Mouse (Mus musculus): ENCODE measurements at regions not wholly inside any gene's neighbourhood (a gene's known extent, or its start where the extent isn't known, plus 50 kb on each side); places are given as distances from the start of the nearest gene placed in this dataset.
"Not testable (repeated sequence)": the region's sequence is repeated elsewhere in the genome, so short reads cannot be mapped to it uniquely, and the experiment has no call there.

- H3K4me3 ChIP-seq, result no peak overlapping the region
- intact Hi-C loops (cut with DNase I), result no loop called here
- no peak overlapping the region for H3K27ac ChIP-seq
- DNase-seq, result no peak
- no peak for TF ChIP-seq CTCF (IDR thresholded peaks at IDR 0.05)
Observed at GRCm38 (mm10) chr1:185957557-185957956, 159.6 kb downstream of the Lyplal1 start.

GRCm38 (mm10) chr1:185958276-185958675 lies 158.8 kb downstream of the Lyplal1 start:
- Histone ChIP-seq H3K4me3 (no peak overlapping the region), H3K27ac (no peak overlapping the region)
- no peak for DNase-seq
- no peak for TF ChIP-seq CTCF (IDR thresholded peaks at IDR 0.05)
- intact Hi-C loops (cut with DNase I), result no loop called here

GRCm38 (mm10) chr1:185962606-185963005 lies 154.5 kb downstream of the Lyplal1 start:
- Histone ChIP-seq H3K4me3 (no peak overlapping the region), H3K27ac (no peak overlapping the region)
- intact Hi-C loops (cut with DNase I), result no loop called here
- TF ChIP-seq CTCF (IDR thresholded peaks at IDR 0.05), result no peak
- DNase-seq, result no peak

GRCm38 (mm10) chr1:185963773-185964172 lies 153.3 kb downstream of the Lyplal1 start:
- TF ChIP-seq CTCF (IDR thresholded peaks at IDR 0.05), result no peak
- H3K27ac ChIP-seq, result no peak overlapping the region
- intact Hi-C loops (cut with DNase I), result no loop called here
- DNase-seq, result no peak
- no peak overlapping the region for H3K4me3 ChIP-seq

- intact Hi-C loops (cut with DNase I), result no loop called here
- H3K27ac ChIP-seq, result no peak overlapping the region
- no peak overlapping the region for H3K4me3 ChIP-seq
- no peak for DNase-seq
- no peak for TF ChIP-seq CTCF (IDR thresholded peaks at IDR 0.05)
Observed at GRCm38 (mm10) chr1:185964426-185964825, 152.7 kb downstream of the Lyplal1 start.

- intact Hi-C loops (cut with DNase I), result no loop called here
- Histone ChIP-seq H3K4me3 (no peak overlapping the region), H3K27ac (no peak overlapping the region)
- TF ChIP-seq CTCF (IDR thresholded peaks at IDR 0.05), result no peak
- DNase-seq, result no peak
Observed at GRCm38 (mm10) chr1:185967227-185967626, 149.9 kb downstream of the Lyplal1 start.

GRCm38 (mm10) chr1:185967816-185968215 lies 149.3 kb downstream of the Lyplal1 start:
- Histone ChIP-seq H3K27ac (no peak overlapping the region), H3K4me3 (no peak overlapping the region)
- TF ChIP-seq CTCF (IDR thresholded peaks at IDR 0.05), result no peak
- intact Hi-C loops (cut with DNase I), result no loop called here
- DNase-seq, result no peak

GRCm38 (mm10) chr1:185968642-185969041 lies 148.5 kb downstream of the Lyplal1 start:
- TF ChIP-seq CTCF (IDR thresholded peaks at IDR 0.05), result no peak
- intact Hi-C loops (cut with DNase I), result no loop called here
- peak overlapping the region; percentile 48; the same call in 1 of the 2 replicates for H3K27ac ChIP-seq
- no peak overlapping the region for H3K4me3 ChIP-seq
- DNase-seq, result no peak

- peak; percentile 79 for DNase-seq
Observed at GRCm38 (mm10) chr1:185969231-185969630, 147.9 kb downstream of the Lyplal1 start.

GRCm38 (mm10) chr1:185977075-185977474 lies 140.0 kb downstream of the Lyplal1 start:
- intact Hi-C loops (cut with DNase I), result no loop called here
- no peak for TF ChIP-seq CTCF (IDR thresholded peaks at IDR 0.05)
- Histone ChIP-seq H3K4me3 (no peak overlapping the region), H3K27ac (no peak overlapping the region)
- no peak for DNase-seq

More at GRCm38 (mm10) chr1:185969231-185969630, 147.9 kb downstream of the Lyplal1 start:
- intact Hi-C loops (cut with DNase I), result no loop called here
- Histone ChIP-seq H3K4me3 (no peak overlapping the region), H3K27ac (peak overlapping the region; percentile 48)
- TF ChIP-seq CTCF (IDR thresholded peaks at IDR 0.05), result no peak

GRCm38 (mm10) chr1:185989432-185989831 lies 127.7 kb downstream of the Lyplal1 start:
- no peak for DNase-seq
- TF ChIP-seq CTCF (IDR thresholded peaks at IDR 0.05), result no peak
- Histone ChIP-seq H3K27ac (no peak overlapping the region), H3K4me3 (no peak overlapping the region)
- intact Hi-C loops (cut with DNase I), result no loop called here

GRCm38 (mm10) chr1:186000066-186000465 lies 117.0 kb downstream of the Lyplal1 start:
- H3K27ac ChIP-seq; DNase-seq; H3K4me3 ChIP-seq; intact Hi-C loops (cut with DNase I): not testable (repeated sequence)

- intact Hi-C loops (cut with DNase I), result no loop called here
- Histone ChIP-seq H3K4me3 (no peak overlapping the region), H3K27ac (peak overlapping the region; percentile 43)
- peak; percentile 18 for DNase-seq
- TF ChIP-seq CTCF (IDR thresholded peaks at IDR 0.05), result no peak
Observed at GRCm38 (mm10) chr1:186013413-186013812, 103.7 kb downstream of the Lyplal1 start.

- Histone ChIP-seq H3K27ac (peak overlapping the region; percentile 43; the same call in 1 of the 2 replicates), H3K4me3 (no peak overlapping the region)
- intact Hi-C loops (cut with DNase I), result no loop called here
- no peak for DNase-seq
- no peak for TF ChIP-seq CTCF (IDR thresholded peaks at IDR 0.05)
Observed at GRCm38 (mm10) chr1:186014166-186014565, 102.9 kb downstream of the Lyplal1 start.

Measured in gastrocnemius, adult 2 months (tissue).